Mouse (Mus musculus) B cell, adult 2 months (primary cell): ENCODE results near the gene Tlk2.

ENCODE experiments used
- DNase-seq, 2 experiments: peaks; one replicate each; pipeline ENCODE4 v3.0.0; 2022

Tlk2 gene

GRCm38 (mm10) chr11:105164516-105165510 lies 13.8 kb upstream of the Tlk2 start:
- no peak for DNase-seq

DNA sequence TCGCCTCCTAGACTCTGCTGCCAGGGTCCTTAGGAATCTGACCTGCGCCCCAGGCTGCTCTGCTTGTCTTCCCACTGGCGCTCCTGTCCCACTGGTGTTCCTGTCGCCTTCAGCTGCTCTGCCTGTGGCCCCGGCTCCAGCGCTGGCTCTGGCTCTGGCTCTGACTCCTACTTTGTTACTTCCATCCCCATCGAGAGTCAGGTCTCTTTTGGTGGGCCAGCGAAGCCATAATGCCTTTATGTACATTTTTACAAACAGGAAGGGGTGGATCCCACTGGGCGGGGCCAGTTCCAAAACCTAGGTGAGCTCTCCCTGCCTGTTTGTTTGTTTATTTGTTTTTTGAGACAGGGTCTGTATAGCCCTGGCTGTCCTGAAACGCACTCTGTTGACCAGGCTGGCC lies 11.8 kb upstream of the Tlk2 start:
- DNase-seq = no peak

DNA sequence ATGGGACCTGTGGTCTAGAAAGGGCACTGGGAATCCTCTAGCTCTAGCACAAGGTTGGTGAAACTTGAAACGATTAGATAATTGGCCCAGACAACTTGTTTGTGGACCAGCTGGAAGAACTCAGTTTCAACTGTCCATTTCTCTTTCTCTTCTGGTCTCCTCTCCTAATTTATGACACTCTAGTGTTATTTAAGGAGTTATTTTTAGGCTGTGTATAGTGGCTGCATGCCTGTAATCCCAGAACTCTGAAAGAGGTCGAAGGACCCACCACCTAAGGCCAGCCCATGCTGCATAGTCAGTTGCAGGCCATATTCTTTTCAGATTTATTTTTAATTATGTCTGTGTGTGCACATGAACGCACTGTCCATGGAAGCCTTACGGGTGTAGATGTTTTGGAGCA lies 916 bp downstream of the Tlk2 start:
- no peak for DNase-seq

- DNase-seq = peak; percentile 55 to 60
These were observed 2.0 kb downstream of the Tlk2 start for GRCm38 (mm10) chr11:105180471-105181091.

GRCm38 (mm10) chr11:105181126-105181637 lies 2.6 kb downstream of the Tlk2 start:
- peak; percentile 88 for DNase-seq

GRCm38 (mm10) chr11:105181689-105182460 lies 3.3 kb downstream of the Tlk2 start:
- DNase-seq = peak; percentile 60 to 70

- no peak for DNase-seq
These were observed 3.9 kb downstream of the Tlk2 start for GRCm38 (mm10) chr11:105182461-105182855.

DNA sequence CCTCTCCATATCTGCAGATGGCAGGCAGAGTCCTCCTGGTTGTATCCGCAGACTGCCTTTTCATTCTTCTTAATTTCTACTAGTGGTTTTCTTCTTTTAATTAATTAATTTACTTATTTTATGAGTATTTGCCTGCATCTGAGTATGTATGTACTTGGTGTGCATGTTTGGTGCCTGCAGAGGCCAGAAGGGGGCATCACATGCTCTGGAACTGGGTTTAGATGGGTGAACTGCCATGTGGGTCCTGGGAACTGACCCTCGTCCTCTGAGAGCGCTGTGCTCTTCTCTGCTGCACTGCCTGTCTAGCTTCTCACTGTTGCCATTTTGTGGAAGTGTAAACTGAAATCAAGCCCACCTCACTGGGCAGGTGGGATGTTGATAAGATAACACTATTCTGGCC lies 6.1 kb downstream of the Tlk2 start:
- peak; percentile 23 to 32 for DNase-seq

DNA sequence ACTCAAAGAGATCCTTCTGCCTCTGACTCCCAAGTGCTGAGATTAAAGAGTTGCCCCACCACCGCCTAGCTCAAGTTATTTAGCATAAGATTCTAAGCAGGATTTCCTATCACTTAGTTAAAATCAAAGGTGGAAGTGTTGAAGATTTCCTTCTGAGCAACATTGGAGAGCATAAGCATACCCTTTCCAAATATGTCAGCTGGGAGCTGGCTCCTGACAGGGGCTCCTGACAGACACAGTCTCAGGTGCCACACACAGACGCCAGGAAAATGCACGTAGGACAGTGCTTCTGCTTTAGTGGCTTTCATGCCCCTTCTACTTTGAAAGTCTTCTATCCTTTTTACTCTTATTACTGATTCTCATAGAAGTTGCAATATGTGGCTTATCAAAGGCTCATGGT lies 13.6 kb downstream of the Tlk2 start:
- no peak for DNase-seq

DNA sequence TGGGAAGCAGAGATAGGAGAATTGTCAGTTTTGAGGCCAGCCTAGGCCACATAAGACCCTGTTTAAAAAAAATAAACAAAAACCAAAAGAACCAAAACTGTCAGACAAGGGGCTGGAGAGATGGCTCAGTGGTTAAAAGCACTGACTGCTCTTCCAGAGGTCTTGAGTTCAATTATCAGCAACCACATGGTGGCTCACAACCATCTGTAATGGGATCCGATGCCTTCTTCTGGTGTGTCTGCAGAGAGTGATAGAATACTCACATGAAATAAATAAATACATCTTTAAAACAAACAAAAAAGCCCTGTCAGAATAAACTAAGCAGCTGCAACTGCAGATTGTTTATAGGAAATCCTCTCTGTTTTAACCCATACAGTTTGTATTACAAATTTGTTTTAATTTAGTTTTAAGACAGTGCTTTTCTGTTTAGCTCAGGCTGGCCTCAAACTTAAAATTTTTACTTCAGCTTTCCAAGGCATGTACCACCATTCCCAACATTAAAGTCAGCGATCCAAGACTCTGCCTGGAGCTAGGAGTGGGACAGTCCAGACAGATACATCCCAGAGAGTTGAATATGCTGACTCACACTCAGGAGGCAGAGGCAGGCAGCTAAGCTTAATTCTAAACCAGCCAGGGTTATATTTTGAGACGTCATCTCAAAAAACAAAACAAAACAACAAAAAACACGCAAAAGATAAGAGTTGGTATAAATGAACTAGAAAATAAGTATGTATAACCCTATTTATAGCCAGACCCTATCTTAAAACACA lies 18.5 kb downstream of the Tlk2 start:
- DNase-seq = no peak

- DNase-seq = peak; percentile 36 to 39
These were observed 23.8 kb downstream of the Tlk2 start for GRCm38 (mm10) chr11:105202403-105202802.

DNA sequence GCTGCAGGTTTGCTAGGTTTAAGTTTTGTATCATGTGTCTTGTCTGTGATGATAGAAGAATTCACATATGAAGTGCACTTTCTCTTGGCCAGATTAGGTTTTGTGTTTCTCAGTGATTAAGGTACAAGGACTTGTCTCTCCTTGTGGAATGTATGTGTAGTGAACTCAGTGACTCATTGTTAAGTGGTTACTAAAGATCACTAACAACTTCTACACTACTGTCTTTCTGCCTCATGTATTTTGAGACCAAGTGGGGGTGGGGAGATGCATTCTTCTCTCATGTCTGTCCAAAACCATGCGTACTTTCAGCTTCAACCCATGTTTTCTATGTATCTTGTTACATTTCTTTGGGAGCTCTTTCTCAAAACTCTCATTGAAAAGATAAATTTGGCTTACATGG lies 31.4 kb downstream of the Tlk2 start:
- DNase-seq = no peak

- peak; percentile 23 to 43 for DNase-seq
These were observed 35.6 kb downstream of the Tlk2 start for GRCm38 (mm10) chr11:105214257-105214656.

DNA sequence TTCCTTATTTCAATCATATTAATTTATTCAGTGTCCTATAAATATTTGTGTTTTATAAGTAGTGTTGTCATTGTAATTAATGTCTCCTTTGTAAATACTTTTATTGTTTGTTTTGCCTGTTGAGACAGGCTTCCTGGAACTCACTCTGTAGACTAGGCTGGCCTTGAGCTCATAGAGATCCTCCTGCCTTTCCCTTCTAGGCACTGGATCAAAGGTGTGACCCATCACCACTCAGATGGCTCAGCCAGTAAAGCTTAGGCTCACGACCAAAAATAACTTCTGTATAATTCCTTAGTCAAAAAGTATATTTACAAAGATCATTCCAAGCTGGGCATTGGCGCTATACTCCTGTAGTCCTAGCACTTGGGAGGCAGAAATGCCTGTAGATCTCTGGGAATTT lies 39.2 kb downstream of the Tlk2 start:
- DNase-seq = no peak

- DNase-seq = no peak
These were observed 55.9 kb downstream of the Tlk2 start for GRCm38 (mm10) chr11:105234501-105234900.

- peak in 1 of 2 experiments; percentile 6 for DNase-seq
These were observed 62.4 kb downstream of the Tlk2 start for GRCm38 (mm10) chr11:105240991-105241390.

DNA sequence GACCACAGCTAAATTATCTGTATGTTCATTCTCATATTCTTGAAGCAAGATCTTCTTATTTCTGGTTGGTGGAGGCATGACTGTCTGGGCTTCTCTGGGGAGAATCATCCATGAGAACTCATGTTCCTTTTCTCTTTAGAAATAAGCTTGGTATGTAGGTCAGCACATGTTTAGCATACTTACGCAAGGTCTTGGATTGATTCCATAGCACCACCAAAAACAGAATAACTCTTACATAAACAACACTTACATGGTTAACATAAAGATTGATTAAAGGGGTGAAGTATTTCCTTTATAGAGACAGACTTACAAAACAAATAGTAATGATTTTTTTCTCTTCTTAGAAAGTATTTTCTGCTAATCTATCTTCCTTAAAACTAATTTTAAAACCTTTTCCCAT lies 67.8 kb downstream of the Tlk2 start:
- DNase-seq = no peak

- DNase-seq = no peak
These were observed 68.2 kb downstream of the Tlk2 start for GRCm38 (mm10) chr11:105246785-105247184.

GRCm38 (mm10) chr11:105247321-105247720 lies 68.7 kb downstream of the Tlk2 start:
- DNase-seq = no peak

DNA sequence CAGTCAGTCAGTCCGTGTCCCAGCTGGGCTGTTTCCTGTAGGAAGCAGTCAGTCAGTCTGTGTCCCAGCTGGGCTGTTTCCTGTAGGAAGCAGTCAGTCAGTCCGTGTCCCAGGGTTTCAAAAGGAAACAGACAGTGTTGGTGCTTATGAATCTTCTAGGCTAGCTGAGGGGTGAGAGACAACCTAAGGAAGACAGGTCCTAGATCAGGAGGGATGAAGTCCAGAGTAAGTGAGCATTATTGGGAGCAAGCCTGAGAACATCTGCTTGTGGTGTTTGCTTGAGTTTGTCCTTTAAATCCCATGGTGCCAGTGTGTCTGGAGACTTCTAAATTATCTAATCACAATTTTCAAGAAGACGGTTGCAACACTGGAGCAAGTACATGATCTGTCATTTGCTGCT lies 81.1 kb downstream of the Tlk2 start:
- no peak for DNase-seq

DNA sequence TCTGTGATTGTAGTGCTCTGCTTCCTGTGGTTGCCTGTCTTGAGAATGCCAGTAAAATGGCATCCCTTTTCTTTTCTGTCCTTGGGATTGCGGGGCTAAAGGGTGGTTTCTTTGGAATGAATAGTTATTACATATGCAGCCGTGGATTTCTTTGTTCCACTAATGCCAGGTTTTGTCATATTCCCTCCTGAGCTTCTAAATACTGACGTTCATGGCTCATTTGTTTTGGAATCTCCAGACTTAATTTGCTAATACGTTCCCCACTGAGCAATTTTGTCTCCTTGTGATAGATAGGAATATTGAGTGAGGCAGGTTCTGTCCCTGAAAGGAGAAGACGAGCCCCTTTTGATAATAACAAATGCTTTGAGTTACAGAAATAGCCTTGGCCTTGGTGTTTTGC lies 82.5 kb downstream of the Tlk2 start:
- DNase-seq = no peak

GRCm38 (mm10) chr11:105261601-105262351 lies 83.2 kb downstream of the Tlk2 start:
- DNase-seq = no peak
